Mouse (Mus musculus) small intestine, adult 2 months (tissue): ENCODE results near the gene Apba2.

Experiments
- CTCF ChIP-seq: fragments of 200-500 bp; IDR thresholded peaks from 2 replicates; pipeline ENCODE4 v1.5.1; 2012; ENCODE audit warnings: low read depth, mild to moderate bottlenecking, control low read depth, inconsistent platforms, low read length, moderate library complexity, mixed read lengths; ENCODE audit not compliant: insufficient replicate concordance, insufficient read length; ENCODE audit errors: extremely low read depth
- POLR2A ChIP-seq: fragments of 200-500 bp; IDR thresholded peaks from 2 replicates; pipeline ENCODE4 v1.6.1; 2012; ENCODE audit warnings: low read depth, mild to moderate bottlenecking, control low read depth, inconsistent platforms, low read length, moderate library complexity

GRCm38 (mm10) chr7:64729785-64730184 lies 228.3 kb downstream of the Apba2 start:
- TF ChIP-seq CTCF (peak; percentile 44; the same call in 1 of the 2 replicates), POLR2A (no peak)
